Mouse (Mus musculus): ENCODE measurements at regions not wholly inside any gene's neighbourhood (a gene's known extent, or its start where the extent isn't known, plus 50 kb on each side); places are given as distances from the start of the nearest gene placed in this dataset.
A peak's percentile ranks its signal among the peaks of the same experiment; 100 is the strongest.

- no peak for DNase-seq
Measured at GRCm38 (mm10) chr5:112101739-112102590, 150.4 kb downstream of the Cryba4 start.

- DNase-seq: no peak
Measured at GRCm38 (mm10) chr5:112110306-112110969, 141.9 kb downstream of the Cryba4 start.

- DNase-seq: no peak
Measured at GRCm38 (mm10) chr5:112120766-112121165, 131.6 kb downstream of the Cryba4 start.

- no peak for DNase-seq
Measured at GRCm38 (mm10) chr5:112121554-112121953, 130.8 kb downstream of the Cryba4 start.

- no peak for DNase-seq
Measured at GRCm38 (mm10) chr5:112122581-112122980, 129.7 kb downstream of the Cryba4 start.

- no peak for DNase-seq
Measured at GRCm38 (mm10) chr5:112127171-112127570, 125.1 kb downstream of the Cryba4 start.

GRCm38 (mm10) chr5:112132746-112133145 lies 119.6 kb downstream of the Cryba4 start:
- DNase-seq: no peak

GRCm38 (mm10) chr5:112133688-112134573 lies 118.4 kb downstream of the Cryba4 start:
- no peak for DNase-seq

GRCm38 (mm10) chr5:112136646-112137045 lies 115.7 kb downstream of the Cryba4 start:
- DNase-seq: no peak

GRCm38 (mm10) chr5:112138246-112138645 lies 114.1 kb downstream of the Cryba4 start:
- DNase-seq: no peak

GRCm38 (mm10) chr5:112142731-112143130 lies 109.6 kb downstream of the Cryba4 start:
- DNase-seq: no peak

- DNase-seq: no peak
Measured at GRCm38 (mm10) chr5:112143993-112144621, 108.2 kb downstream of the Cryba4 start.

GRCm38 (mm10) chr5:112153675-112154085 lies 98.6 kb downstream of the Cryba4 start:
- peak; percentile 90 for DNase-seq

- DNase-seq: no peak
Measured at GRCm38 (mm10) chr5:112154650-112155049, 97.7 kb downstream of the Cryba4 start.

- no peak for DNase-seq
Measured at GRCm38 (mm10) chr5:112155051-112155450, 97.3 kb downstream of the Cryba4 start.

GRCm38 (mm10) chr5:112156005-112156404 lies 96.3 kb downstream of the Cryba4 start:
- no peak for DNase-seq

- no peak for DNase-seq
Measured at GRCm38 (mm10) chr5:112166410-112167175, 85.7 kb downstream of the Cryba4 start.

- DNase-seq: no peak
Measured at GRCm38 (mm10) chr5:112167790-112168189, 84.5 kb downstream of the Cryba4 start.

GRCm38 (mm10) chr5:112171325-112171724 lies 81.0 kb downstream of the Cryba4 start:
- DNase-seq: no peak

GRCm38 (mm10) chr5:112179213-112180057 lies 72.9 kb downstream of the Cryba4 start:
- peak; percentile 37 for DNase-seq
